Mouse (Mus musculus) embryonic facial prominence, embryonic 10.5 days (tissue): ENCODE measurements around the gene D10Jhu81e. TPM values are rescaled to one million over a fixed set of nuclear protein-coding genes. Genes with fewer than 3 reads are reported as not detected.
"Not testable (repeated sequence)": the region's sequence is repeated elsewhere in the genome, so short reads cannot be mapped to it uniquely, and the experiment has no call there.

Experiments used
- DNase-seq: peaks from one replicate; pipeline ENCODE4 v3.0.0-alpha.2; 2017; ENCODE audit warnings: low spot score
- H3K27ac ChIP-seq: fragments of 300-500 bp; sonication (generic); replicated peaks from 2 replicates; pipeline ENCODE4 v1.5.1; 2016; ENCODE audit warnings: mild to moderate bottlenecking
- H3K27me3 ChIP-seq: fragments of 300-500 bp; sonication (generic); replicated peaks from 2 replicates; pipeline ENCODE4 v1.6.1; 2016; ENCODE audit warnings: low read depth, mild to moderate bottlenecking; ENCODE audit not compliant: poor library complexity, severe bottlenecking
- H3K36me3 ChIP-seq: fragments of 300-500 bp; sonication (generic); replicated peaks from 2 replicates; pipeline ENCODE4 v1.6.1; 2016; ENCODE audit warnings: mild to moderate bottlenecking, moderate library complexity
- H3K4me1 ChIP-seq: fragments of 300-500 bp; sonication (generic); 2 replicates; pipeline ENCODE4 v1.6.1; 2016
- H3K4me3 ChIP-seq: fragments of 300-500 bp; sonication (generic); 2 replicates; pipeline ENCODE4 v1.5.1; 2016; ENCODE audit warnings: mild to moderate bottlenecking, moderate library complexity
- H3K9me3 ChIP-seq: fragments of 300-500 bp; sonication (generic); 2 replicates; pipeline ENCODE4 v1.6.1; 2016; ENCODE audit warnings: mild to moderate bottlenecking
- WGBS: fragments of 180-500 bp; shearing (Covaris S2); methylation state at CpG from one replicate; pipeline ENCODE4 v1.1.7; 2016; 5-methylcytosine and 5-hydroxymethylcytosine counted together
- polyA plus RNA-seq: library from polyadenylated mRNA; unstranded; fragments of >200 nt; fragmentation: Nextera tagmentation; extraction: Ambion mirVana; gene quantifications from 2 replicates; pipeline ENCODE4 v1.2.1, GENCODE M21; 2016

D10Jhu81e gene
- polyA plus RNA-seq, 1 experiment from 2014 or later = 17.6 TPM

DNA sequence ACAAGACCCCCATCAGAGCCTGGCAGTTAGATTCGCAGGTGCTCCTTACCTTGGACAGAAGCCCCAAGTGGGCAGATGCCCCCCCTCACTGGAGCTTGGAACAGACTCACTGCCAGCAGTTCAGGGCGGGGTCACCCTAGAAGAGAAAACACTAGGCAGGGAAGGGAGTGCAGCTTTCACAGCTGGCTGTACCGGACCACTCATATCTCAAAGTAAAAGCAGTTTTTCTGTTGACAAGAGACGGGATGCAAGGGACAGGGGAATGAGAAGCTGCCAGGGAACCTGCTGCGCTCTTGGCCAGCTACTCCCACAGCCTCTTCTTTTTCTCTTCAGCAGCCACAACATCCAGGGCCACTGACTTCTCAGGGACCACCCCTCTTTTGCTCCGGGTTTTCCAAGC is 45.4 kb downstream of the D10Jhu81e start:
- not testable (repeated sequence) for H3K36me3 ChIP-seq, DNase-seq, H3K27ac ChIP-seq, H3K4me3 ChIP-seq, H3K27me3 ChIP-seq, H3K9me3 ChIP-seq
- peaks cover 18% of the 10 kb centered on the region for H3K4me1 ChIP-seq
- WGBS = 65% methylated on average over 6 of the region's 6 CpGs

DNA sequence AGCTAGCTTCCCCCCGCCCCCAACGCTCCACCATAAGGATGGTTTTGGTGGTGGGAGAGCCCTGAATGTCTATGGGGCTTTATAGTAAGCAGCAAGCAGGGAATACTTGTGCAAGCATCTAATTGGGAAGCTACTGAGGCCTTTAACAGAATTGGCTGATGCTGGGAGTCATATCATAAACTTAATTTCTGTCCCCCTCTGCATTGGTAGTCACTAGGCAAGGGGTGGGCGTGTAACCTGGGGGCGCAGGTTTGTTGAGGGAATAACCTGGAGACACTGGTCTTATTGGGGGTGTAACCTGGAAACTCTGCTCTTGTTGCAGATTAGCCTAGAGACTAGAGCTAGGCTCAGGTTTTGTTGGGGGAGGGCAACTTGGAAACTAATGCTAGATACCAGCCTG is 50.2 kb downstream of the D10Jhu81e start:
- DNase-seq = no peak
- Histone ChIP-seq H3K27ac (no peak overlapping the region), H3K36me3 (no peaks in the 10 kb centered on the region), H3K4me1 (peaks cover 5% of the 10 kb centered on the region; the same call in 1 of the 2 replicates), H3K27me3 (no peaks in the 10 kb centered on the region), H3K9me3 (no peaks in the 10 kb centered on the region), H3K4me3 (no peak overlapping the region)
- WGBS = 90% methylated on average over 4 of the region's 4 CpGs

DNA sequence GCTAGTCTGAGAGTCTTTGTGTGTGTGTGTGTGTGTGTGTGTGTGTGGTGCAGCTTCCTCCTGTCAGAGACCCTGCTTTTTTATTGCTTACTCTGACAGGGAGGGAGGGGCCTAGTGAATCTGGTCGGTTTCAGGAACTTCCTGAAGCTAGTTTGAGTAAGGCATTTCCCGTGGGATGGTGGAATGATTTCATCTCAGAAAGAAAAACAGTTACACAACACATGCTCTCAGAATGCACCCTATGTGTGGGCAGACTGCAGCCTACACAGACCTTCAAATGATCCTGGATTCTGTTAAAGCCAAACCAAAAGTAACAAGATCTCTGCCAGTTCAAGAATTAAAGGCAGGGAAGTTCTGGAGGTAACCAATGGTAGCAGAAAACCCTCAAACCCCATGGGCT is 54.4 kb downstream of the D10Jhu81e start:
- no peak for DNase-seq
- no peaks in the 10 kb centered on the region for H3K4me1 ChIP-seq
- no peaks in the 10 kb centered on the region for H3K36me3 ChIP-seq
- H3K9me3 ChIP-seq = 0 out of 2 replicates have a peak, but pooled peaks cover 2% of the 10 kb centered on the region
- H3K27ac ChIP-seq = no peak overlapping the region
- WGBS = 78% methylated on average over 2 of the region's 2 CpGs
- no peaks in the 10 kb centered on the region for H3K27me3 ChIP-seq
- H3K4me3 ChIP-seq = no peak overlapping the region

DNA sequence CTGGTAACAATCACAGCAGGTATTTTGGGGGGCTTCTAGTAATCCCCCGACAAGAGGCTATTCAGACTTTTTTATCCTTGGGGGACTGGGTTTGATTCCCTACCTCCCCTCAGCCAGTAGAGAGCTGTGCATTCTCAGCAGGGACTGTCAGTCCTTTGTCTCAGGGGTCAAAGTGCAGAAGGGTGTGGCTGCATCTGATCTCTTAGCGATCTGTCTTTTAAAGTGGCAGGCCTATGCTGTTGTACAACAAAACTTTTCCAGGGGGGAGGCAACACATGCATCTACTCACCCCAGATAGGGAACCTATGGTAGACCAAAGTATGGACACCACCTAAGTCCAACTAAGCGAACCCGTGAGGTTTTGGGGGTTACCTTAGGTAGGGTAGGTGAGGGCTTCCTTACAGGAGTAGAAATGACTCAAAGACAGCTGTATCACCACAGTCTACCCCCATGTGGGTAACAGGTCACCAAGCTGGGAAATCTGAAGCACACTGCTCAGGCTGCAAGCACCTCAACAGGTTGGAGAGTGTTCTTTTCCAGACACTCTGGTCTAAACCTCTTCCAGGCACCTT is 55.0 kb downstream of the D10Jhu81e start:
- WGBS = 70% methylated on average over 4 of the region's 4 CpGs
- H3K4me3 ChIP-seq = no peak overlapping the region
- no peaks in the 10 kb centered on the region for H3K27me3 ChIP-seq
- no peak for DNase-seq
- H3K9me3 ChIP-seq = 0 out of 2 replicates have a peak, but pooled peaks cover 2% of the 10 kb centered on the region
- no peaks in the 10 kb centered on the region for H3K36me3 ChIP-seq
- H3K4me1 ChIP-seq = no peaks in the 10 kb centered on the region
- H3K27ac ChIP-seq = no peak overlapping the region

Other genes with a start within 250 kb of the D10Jhu81e start
- gene Trpm2, start 199.2 kb downstream of the D10Jhu81e start, polyA plus RNA-seq = 0.54 and 0.85 TPM in 2 replicates
- gene 1810043G02Rik, start 191.3 kb downstream of the D10Jhu81e start, polyA plus RNA-seq = 31.0 and 33.7 TPM in 2 replicates
- gene Pfkl, start 159.7 kb downstream of the D10Jhu81e start, polyA plus RNA-seq = 234 and 275 TPM in 2 replicates
- gene Dnmt3l, start 127.8 kb downstream of the D10Jhu81e start, polyA plus RNA-seq = 0.34 TPM in 1 of 2 replicates, not detected in the other
- gene Aire, start 126.2 kb downstream of the D10Jhu81e start, polyA plus RNA-seq = 0.24 and 0.25 TPM in 2 replicates
- gene Icosl, start 100.5 kb downstream of the D10Jhu81e start, polyA plus RNA-seq = 2.5 and 2.8 TPM in 2 replicates
- gene Pwp2, start 15.4 kb upstream of the D10Jhu81e start, polyA plus RNA-seq = 32.1 and 35.3 TPM in 2 replicates
- gene Trappc10, start 74.9 kb upstream of the D10Jhu81e start, polyA plus RNA-seq = 8.1 and 10.2 TPM in 2 replicates
- 32.8 and 39.8 TPM in 2 replicates for gene Agpat3, start 182.7 kb upstream of the D10Jhu81e start, polyA plus RNA-seq
- 358 and 365 TPM in 2 replicates for gene Rrp1, start 243.3 kb upstream of the D10Jhu81e start, polyA plus RNA-seq